Mouse (Mus musculus) layer of hippocampus, adult 2 months (tissue): ENCODE measurements around the gene Pak6. TPM values are rescaled to one million over a fixed set of nuclear protein-coding genes. Genes with fewer than 3 reads are reported as not detected.

ENCODE experiments used
- DNase-seq, 2 experiments: peaks; one replicate each; pipeline ENCODE4 v3.0.0; 2022; ENCODE audit warnings: low spot score in 2 of 2
- H3K27ac ChIP-seq: fragments of 200-600 bp; 2 replicates; pipeline ENCODE4 v1.8.1; 2022
- H3K4me3 ChIP-seq: fragments of 200-600 bp; 2 replicates; pipeline ENCODE4 v1.8.1; 2022; ENCODE audit warnings: mild to moderate bottlenecking
- CTCF ChIP-seq: fragments of 200-600 bp; conservative IDR thresholded peaks from 2 replicates; pipeline ENCODE4 v1.8.1; 2022; ENCODE audit warnings: antibody characterized with exemption, mild to moderate bottlenecking, moderate library complexity
- total RNA-seq, 2 experiments: library from RNA; stranded (reverse); gene quantifications; 2 replicates each; pipeline ENCODE4 v1.2.3; 2021

The Pak6 gene
- total RNA-seq, 2 experiments from 2014 or later = 57.5 to 65.7 TPM

GRCm38 (mm10) chr2:118731981-118732380 lies 68.9 kb downstream of the Pak6 start:
- DNase-seq = no peak
- H3K4me3 ChIP-seq = no peak overlapping the region
- no peak overlapping the region for H3K27ac ChIP-seq
- no peak for TF ChIP-seq CTCF

GRCm38 (mm10) chr2:118733341-118733740 lies 70.2 kb downstream of the Pak6 start:
- Histone ChIP-seq H3K27ac (peak overlapping the region; percentile 46; the same call in 1 of the 2 replicates), H3K4me3 (no peak overlapping the region)
- peak; percentile 70 to 72 for DNase-seq
- no peak for TF ChIP-seq CTCF

- Histone ChIP-seq H3K27ac (no peak overlapping the region), H3K4me3 (no peak overlapping the region)
- no peak for TF ChIP-seq CTCF
- no peak for DNase-seq
Measured at GRCm38 (mm10) chr2:118740341-118740740, 77.2 kb downstream of the Pak6 start.

- no peak for DNase-seq
- no peak overlapping the region for H3K4me3 ChIP-seq
- no peak overlapping the region for H3K27ac ChIP-seq
- no peak for TF ChIP-seq CTCF
Measured at GRCm38 (mm10) chr2:118741183-118741582, 78.1 kb downstream of the Pak6 start.

GRCm38 (mm10) chr2:118743261-118743943 lies 80.3 kb downstream of the Pak6 start:
- H3K27ac ChIP-seq = no peak overlapping the region
- peak in 1 of 2 experiments; percentile 40 for DNase-seq

GRCm38 (mm10) chr2:118744621-118745020 lies 81.5 kb downstream of the Pak6 start:
- DNase-seq = no peak
- TF ChIP-seq CTCF = no peak
- H3K4me3 ChIP-seq = no peak overlapping the region

More at GRCm38 (mm10) chr2:118743261-118743943, 80.3 kb downstream of the Pak6 start:
- no peak overlapping the region for H3K4me3 ChIP-seq
- TF ChIP-seq CTCF = peak; percentile 96

GRCm38 (mm10) chr2:118745232-118745884 lies 82.3 kb downstream of the Pak6 start, which contains the start of gene Inafm2:
Gene Inafm2, plus strand, starts transcription at chr2:118745758.
- TF ChIP-seq CTCF = 0 out of 2 replicates have a peak, but pooled peaks have one; percentile 14
- H3K27ac ChIP-seq = peak within 1 kb of the TSS; percentile 91

More at GRCm38 (mm10) chr2:118744621-118745020, 81.5 kb downstream of the Pak6 start:
- no peak overlapping the region for H3K27ac ChIP-seq

GRCm38 (mm10) chr2:118745915-118746901 lies 83.1 kb downstream of the Pak6 start:
- Histone ChIP-seq H3K4me3 (peak overlapping the region; percentile 92), H3K27ac (peak overlapping the region; percentile 91)
- no peak for TF ChIP-seq CTCF
- peak in 1 of 2 experiments; percentile 41 for DNase-seq

More at GRCm38 (mm10) chr2:118745232-118745884, 82.3 kb downstream of the Pak6 start, which contains the start of gene Inafm2:
- peak within 1 kb of the TSS; percentile 92 for H3K4me3 ChIP-seq
- DNase-seq = peak; percentile 95 to 96

GRCm38 (mm10) chr2:118747301-118747960 lies 84.3 kb downstream of the Pak6 start:
- peak overlapping the region; percentile 91 for H3K27ac ChIP-seq
- peak overlapping the region; percentile 92 for H3K4me3 ChIP-seq
- TF ChIP-seq CTCF = no peak
- no peak for DNase-seq

Other genes starting within 250 kb of the Pak6 start
- 100 to 1,000 TPM; 181 TPM for gene Srp14, start 183.6 kb upstream of the Pak6 start, total RNA-seq
- 1 to 10 TPM; 1.9 to 2.8 TPM for gene Bmf, start 113.6 kb upstream of the Pak6 start, total RNA-seq
- gene Bub1b, start 65.1 kb upstream of the Pak6 start, total RNA-seq = 1 to 10 TPM; 2.0 to 2.1 TPM
- 10 to 100 TPM; 14.8 to 15.5 TPM for gene Ankrd63, start 40.7 kb downstream of the Pak6 start, total RNA-seq
- 1 to 10 TPM; 2.3 to 2.6 TPM for gene Plcb2, start 65.1 kb downstream of the Pak6 start, total RNA-seq
- gene Inafm2, start 82.5 kb downstream of the Pak6 start, total RNA-seq = 10 to 100 TPM; 62.1 to 66.7 TPM
- gene Ccdc9b, start 99.4 kb downstream of the Pak6 start, total RNA-seq = 1 to 10 TPM; 7.6 to 9.6 TPM
- not detected for gene Phgr1, start 109.5 kb downstream of the Pak6 start, total RNA-seq
- gene Disp2, start 116.4 kb downstream of the Pak6 start, total RNA-seq = 100 to 1,000 TPM; 263 to 273 TPM
- 1 to 10 TPM; 1.5 to 3.2 TPM for gene Knstrn, start 150.7 kb downstream of the Pak6 start, total RNA-seq
- 100 to 1,000 TPM; 117 to 121 TPM for gene Ivd, start 198.7 kb downstream of the Pak6 start, total RNA-seq
- 10 to 100 TPM; 58.6 to 61.1 TPM for gene Bahd1, start 237.1 kb downstream of the Pak6 start, total RNA-seq